Mouse (Mus musculus) lung, postnatal 10 days (tissue): ENCODE measurements around the gene Tbcd.

Experiments
- DNase-seq: peaks from one replicate; pipeline ENCODE4 v3.0.0; 2021

The Tbcd gene

GRCm38 (mm10) chr11:121601422-121601821, 149.7 kb downstream of the Tbcd start:
- no peak for DNase-seq

- no peak for DNase-seq
Measured at GRCm38 (mm10) chr11:121605604-121606003, 153.9 kb downstream of the Tbcd start.

- DNase-seq, result no peak
Measured at GRCm38 (mm10) chr11:121610976-121611375, 159.2 kb downstream of the Tbcd start.

GRCm38 (mm10) chr11:121615961-121616485, 164.3 kb downstream of the Tbcd start:
- DNase-seq, result no peak

GRCm38 (mm10) chr11:121616501-121616900, 164.8 kb downstream of the Tbcd start:
- DNase-seq, result no peak

GRCm38 (mm10) chr11:121617371-121617770, 165.6 kb downstream of the Tbcd start:
- no peak for DNase-seq

- DNase-seq, result no peak
Measured at GRCm38 (mm10) chr11:121625007-121625406, 173.3 kb downstream of the Tbcd start.

- no peak for DNase-seq
Measured at GRCm38 (mm10) chr11:121627521-121627920, 175.8 kb downstream of the Tbcd start.

GRCm38 (mm10) chr11:121629529-121629928, 177.8 kb downstream of the Tbcd start:
- no peak for DNase-seq

GRCm38 (mm10) chr11:121630406-121630805, 178.7 kb downstream of the Tbcd start:
- DNase-seq, result peak; percentile 36

GRCm38 (mm10) chr11:121631410-121631809, 179.7 kb downstream of the Tbcd start:
- DNase-seq, result no peak

- no peak for DNase-seq
Measured at GRCm38 (mm10) chr11:121636646-121637045, 184.9 kb downstream of the Tbcd start.

- no peak for DNase-seq
Measured at GRCm38 (mm10) chr11:121641501-121642145, 189.9 kb downstream of the Tbcd start.

GRCm38 (mm10) chr11:121645394-121645793, 193.6 kb downstream of the Tbcd start:
- no peak for DNase-seq

GRCm38 (mm10) chr11:121647321-121647720, 195.6 kb downstream of the Tbcd start:
- DNase-seq, result no peak

- DNase-seq, result no peak
Measured at GRCm38 (mm10) chr11:121648166-121648565, 196.4 kb downstream of the Tbcd start.

- DNase-seq, result peak; percentile 53
Measured at GRCm38 (mm10) chr11:121649900-121650299, 198.2 kb downstream of the Tbcd start.

- DNase-seq, result no peak
Measured at GRCm38 (mm10) chr11:121650668-121651067, 198.9 kb downstream of the Tbcd start.

- DNase-seq, result no peak
Measured at GRCm38 (mm10) chr11:121651556-121651955, 199.8 kb downstream of the Tbcd start.

- DNase-seq, result no peak
Measured at GRCm38 (mm10) chr11:121651983-121652382, 200.2 kb downstream of the Tbcd start.

GRCm38 (mm10) chr11:121652547-121653305, 201.0 kb downstream of the Tbcd start:
- DNase-seq, result peak; percentile 83

- DNase-seq, result no peak
Measured at GRCm38 (mm10) chr11:121653631-121654030, 201.9 kb downstream of the Tbcd start.

- no peak for DNase-seq
Measured at GRCm38 (mm10) chr11:121654406-121654945, 202.7 kb downstream of the Tbcd start.
